Mouse (Mus musculus) C2C12 (cell line): ENCODE results near the gene Cilp.

ENCODE experiments used
- CEBPB ChIP-seq: IDR thresholded peaks from one replicate; pipeline ENCODE4 v1.6.1; 2011; ENCODE audit warnings: low read depth, mild to moderate bottlenecking, control low read depth, moderate library complexity
- CTCF ChIP-seq: IDR thresholded peaks from one replicate; pipeline ENCODE4 v1.5.1; 2011; ENCODE audit not compliant: control insufficient read depth, insufficient read depth, insufficient read length
- FOSL1 ChIP-seq: IDR thresholded peaks from one replicate; pipeline ENCODE4 v1.8.0; 2011; ENCODE audit warnings: mild to moderate bottlenecking, low read length; ENCODE audit not compliant: poor library complexity, insufficient read depth, severe bottlenecking
- MAX ChIP-seq: IDR thresholded peaks from one replicate; pipeline ENCODE4 v1.6.1; 2011; ENCODE audit warnings: mild to moderate bottlenecking, control low read depth
- MYOG ChIP-seq: IDR thresholded peaks from one replicate; pipeline ENCODE4 v1.6.1; 2011; ENCODE audit not compliant: control insufficient read depth, insufficient read length; ENCODE audit errors: extremely low read depth
- USF1 ChIP-seq: IDR thresholded peaks from one replicate; pipeline ENCODE4 v1.6.1; 2011; ENCODE audit warnings: low read depth, mild to moderate bottlenecking, control low read depth, moderate library complexity

DNA sequence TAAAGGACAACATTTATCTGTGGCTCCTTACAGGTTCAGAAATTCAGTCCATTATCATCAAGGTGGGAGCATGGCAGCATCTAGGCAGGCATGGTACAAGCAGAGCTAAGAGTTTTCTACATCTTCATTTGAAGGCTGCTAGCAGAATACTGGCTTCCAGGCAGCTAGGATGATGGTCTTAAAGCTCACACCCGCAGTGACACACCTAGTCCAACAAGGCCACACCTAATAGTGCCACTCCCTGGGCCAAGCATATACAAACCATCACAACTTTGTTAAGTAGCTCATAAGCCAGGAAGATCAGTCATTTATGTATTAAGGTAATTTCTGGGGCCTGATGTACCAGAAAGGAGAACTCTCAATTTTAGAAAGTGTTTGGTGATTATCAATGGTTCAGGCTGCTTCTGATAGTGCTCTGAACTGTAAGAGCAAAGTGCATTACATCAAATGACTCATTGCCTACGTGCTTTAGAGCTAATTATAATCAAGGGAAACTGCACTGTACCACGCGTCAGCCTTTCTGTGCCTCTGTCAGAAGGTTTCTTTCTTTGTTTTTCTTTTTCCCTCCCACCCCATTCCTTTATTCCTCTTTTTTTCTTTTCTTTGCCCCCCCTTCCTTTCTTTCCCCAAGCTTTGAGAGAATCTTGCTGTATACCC is 37.5 kb downstream of the Cilp start:
- no peak for TF ChIP-seq USF1
- TF ChIP-seq CTCF = no peak
- no peak for TF ChIP-seq MAX
- TF ChIP-seq CEBPB = no peak
- no peak for TF ChIP-seq MYOG
- TF ChIP-seq FOSL1 = no peak
